In genomic region chr10:79946752-79947322, GRCm38 (mm10) we compare ENCODE assay signal across 8 mouse cellular contexts. TPM values are rescaled to one million over a fixed set of nuclear protein-coding genes. Genes with fewer than 3 reads are reported as not detected.
DNase-seq lines count a peak whose midpoint lies in the region; ATAC-seq and TF ChIP-seq lines count a peak whose summit lies in the region.

No protein-coding gene starts in this region.

- TF ChIP-seq EP300 in CH12.LX (IDR thresholded peaks at IDR 0.05; ENCODE audit: low read length), result no peak

- no peak overlapping the region; the same call in 1 of the 2 replicates for H3K4me2 ChIP-seq in hindbrain, embryonic 11.5 days (replicated peaks; ENCODE audit: low read depth, low read length)
- no peak overlapping the region for H3K4me2 ChIP-seq in hindbrain, embryonic 14.5 days (replicated peaks)
- H3K4me2 ChIP-seq in CH12.LX (ENCODE audit: insufficient read depth, low read depth, poor library complexity, severe bottlenecking), result no peak overlapping the region
- peak overlapping the region; percentile 19; the same call in 1 of the 2 replicates for H3K4me2 ChIP-seq in embryonic facial prominence, embryonic 11.5 days (ENCODE audit: low read depth, low read length)
- H3K4me2 ChIP-seq in liver, embryonic 13.5 days, result peak overlapping the region; percentile 60

- no peak for TF ChIP-seq RAD21 in CH12.LX (IDR thresholded peaks at IDR 0.05; ENCODE audit: low read depth, low read length)

- H3K9me3 ChIP-seq in hindbrain, embryonic 11.5 days (ENCODE audit: control insufficient read depth, low read length), result no peaks in the 10 kb centered on the region
- no peaks in the 10 kb centered on the region for H3K9me3 ChIP-seq in hindbrain, embryonic 14.5 days (ENCODE audit: control insufficient read depth, low read length)
- no peaks in the 10 kb centered on the region for H3K9me3 ChIP-seq in CH12.LX (replicated peaks; ENCODE audit: low read length)
- H3K9me3 ChIP-seq in embryonic facial prominence, embryonic 11.5 days (replicated peaks; ENCODE audit: control insufficient read depth, low read length), result no peaks in the 10 kb centered on the region
- H3K9me3 ChIP-seq in liver, embryonic 13.5 days (replicated peaks), result no peaks in the 10 kb centered on the region

- ATAC-seq in hindbrain, embryonic 11.5 days (ENCODE audit: low FRiP score), result peak; percentile 28; the same call in 1 of the 2 replicates
- no peak for ATAC-seq in hindbrain, embryonic 14.5 days (ENCODE audit: low FRiP score)
- peak; percentile 25; the same call in 1 of the 2 replicates for ATAC-seq in embryonic facial prominence, embryonic 11.5 days (replicated peaks; ENCODE audit: insufficient number of reproducible peaks, low FRiP score, low TSS enrichment, low read depth)
- peak; percentile 74 for ATAC-seq in liver, embryonic 13.5 days (ENCODE audit: low read depth)
- ATAC-seq in megakaryocyte-erythroid progenitor cell, adult 5-6 weeks (replicated peaks; ENCODE audit: low FRiP score, low TSS enrichment, poor library complexity, severe bottlenecking), result no peak

- dilution Hi-C loops in CH12.LX (cut with MboI; ENCODE audit: extremely low pct_ligation_motif_present, extremely low pct_unique_long_range_greater_than_20kb, low sequenced_read_pairs), result no loop called here

- in situ Hi-C loops in CH12.LX (cut with MboI; ENCODE audit: low pct_ligation_motif_present, low pct_unique_long_range_greater_than_20kb, low sequenced_read_pairs), result no loop called here

- peaks cover 49% of the 10 kb centered on the region for H3K79me2 ChIP-seq in CH12.LX (replicated peaks; ENCODE audit: control insufficient read depth, extremely low read depth, insufficient read depth, poor library complexity, severe bottlenecking)

- 14% methylated on average over 7 of the region's 7 CpGs for WGBS in hindbrain, embryonic 11.5 days
- WGBS in hindbrain, embryonic 14.5 days, result 23% methylated on average over 7 of the region's 7 CpGs
- 14% methylated on average over 7 of the region's 7 CpGs for WGBS in embryonic facial prominence, embryonic 11.5 days
- WGBS in liver, embryonic 13.5 days (ENCODE audit: insufficient replicate concordance), result 6% methylated on average over 7 of the region's 7 CpGs

- TF ChIP-seq CTCF in CH12.LX (conservative IDR thresholded peaks at IDR 0.05 in 1 of 2, IDR thresholded peaks at IDR 0.05 in 1 of 2; ENCODE audit: low read depth in 2 of 2, low read length in 2 of 2), result no peak

- H3K36me3 ChIP-seq in hindbrain, embryonic 11.5 days (ENCODE audit: control insufficient read depth, insufficient read depth, low read length), result 0 out of 2 replicates have a peak, but pooled peaks cover 3% of the 10 kb centered on the region
- peaks cover 38% of the 10 kb centered on the region for H3K36me3 ChIP-seq in hindbrain, embryonic 14.5 days (replicated peaks; ENCODE audit: control insufficient read depth, insufficient read depth)
- H3K36me3 ChIP-seq in CH12.LX (replicated peaks in 1 of 2; ENCODE audit: control insufficient read depth in 1 of 2, insufficient read depth in 1 of 2, low read length in 1 of 2), result peaks cover 66 to 92% of the 10 kb centered on the region in 2 experiments
- H3K36me3 ChIP-seq in embryonic facial prominence, embryonic 11.5 days (replicated peaks; ENCODE audit: control insufficient read depth, insufficient read depth, low read depth, low read length), result peaks cover 7% of the 10 kb centered on the region
- peaks cover 38% of the 10 kb centered on the region for H3K36me3 ChIP-seq in liver, embryonic 13.5 days

- H3K4me1 ChIP-seq in hindbrain, embryonic 11.5 days (replicated peaks; ENCODE audit: control insufficient read depth, insufficient read depth, low read length), result peaks cover 16% of the 10 kb centered on the region
- peaks cover 11% of the 10 kb centered on the region; the same call in 1 of the 2 replicates for H3K4me1 ChIP-seq in hindbrain, embryonic 14.5 days (replicated peaks; ENCODE audit: control insufficient read depth, insufficient read depth, low read length)
- H3K4me1 ChIP-seq in CH12.LX (ENCODE audit: control insufficient read depth in 1 of 2, insufficient read depth in 2 of 2), result peaks cover 34 to 71% of the 10 kb centered on the region in 2 experiments
- H3K4me1 ChIP-seq in embryonic facial prominence, embryonic 11.5 days (ENCODE audit: control insufficient read depth, insufficient read depth, low read length), result peaks cover 14% of the 10 kb centered on the region
- H3K4me1 ChIP-seq in liver, embryonic 13.5 days (replicated peaks), result peaks cover 84% of the 10 kb centered on the region

- no peak for DNase-seq in hindbrain, embryonic 11.5 days (ENCODE audit: low spot score)
- DNase-seq in hindbrain, embryonic 14.5 days (ENCODE audit: low spot score), result no peak
- DNase-seq in CH12.LX (ENCODE audit: extremely low read depth), result no peak
- DNase-seq in embryonic facial prominence, embryonic 11.5 days (ENCODE audit: low spot score), result peak; percentile 22
- peak; percentile 72 for DNase-seq in liver, embryonic 13.5 days
- DNase-seq in left cerebral cortex, adult 18-20 months (ENCODE audit: low spot score in 2 of 2), result no peak
- DNase-seq in Muller cell, postnatal 12 days (ENCODE audit: inconsistent ontology term), result no peak

- peak overlapping the region; percentile 58 for H3K27ac ChIP-seq in hindbrain, embryonic 11.5 days (ENCODE audit: low read depth, low read length)
- no peak overlapping the region for H3K27ac ChIP-seq in hindbrain, embryonic 14.5 days
- H3K27ac ChIP-seq in CH12.LX (ENCODE audit: insufficient read depth, low read depth), result 0 out of 2 replicates have a peak overlapping the region, but pooled peaks have one; percentile 8
- H3K27ac ChIP-seq in embryonic facial prominence, embryonic 11.5 days (replicated peaks; ENCODE audit: low read depth, low read length), result peak overlapping the region; percentile 59
- H3K27ac ChIP-seq in liver, embryonic 13.5 days, result peak overlapping the region; percentile 84

- no peaks in the 10 kb centered on the region for H3K27me3 ChIP-seq in hindbrain, embryonic 11.5 days (ENCODE audit: control insufficient read depth, insufficient read depth, low read length)
- H3K27me3 ChIP-seq in hindbrain, embryonic 14.5 days (ENCODE audit: control insufficient read depth, insufficient read depth, low read length), result no peaks in the 10 kb centered on the region
- no peaks in the 10 kb centered on the region for H3K27me3 ChIP-seq in CH12.LX (replicated peaks)
- no peaks in the 10 kb centered on the region for H3K27me3 ChIP-seq in embryonic facial prominence, embryonic 11.5 days (ENCODE audit: control insufficient read depth, insufficient read depth, low read length)
- no peaks in the 10 kb centered on the region for H3K27me3 ChIP-seq in liver, embryonic 13.5 days

- 0 out of 2 replicates have a peak, but pooled peaks have one; percentile 24 for TF ChIP-seq POLR2A in CH12.LX (IDR thresholded peaks at IDR 0.05; ENCODE audit: low read depth, low read length)

- H3K4me3 ChIP-seq in hindbrain, embryonic 11.5 days (ENCODE audit: low read depth, low read length), result no peak overlapping the region
- no peak overlapping the region for H3K4me3 ChIP-seq in hindbrain, embryonic 14.5 days (replicated peaks; ENCODE audit: low read length)
- H3K4me3 ChIP-seq in CH12.LX (replicated peaks in 1 of 3; ENCODE audit: low read depth in 2 of 3, low read length in 2 of 3, poor library complexity in 1 of 3), result no peak overlapping the region
- H3K4me3 ChIP-seq in embryonic facial prominence, embryonic 11.5 days (ENCODE audit: low read depth, low read length), result no peak overlapping the region
- peak overlapping the region; percentile 31; the same call in 1 of the 2 replicates for H3K4me3 ChIP-seq in liver, embryonic 13.5 days (replicated peaks)

- 0 out of 2 replicates have a peak overlapping the region, but pooled peaks have one; percentile 11 for H3K9ac ChIP-seq in hindbrain, embryonic 11.5 days (ENCODE audit: low read depth, low read length)
- H3K9ac ChIP-seq in hindbrain, embryonic 14.5 days, result no peak overlapping the region
- H3K9ac ChIP-seq in CH12.LX (ENCODE audit: insufficient read depth, low read depth), result no peak overlapping the region
- peak overlapping the region; percentile 37 for H3K9ac ChIP-seq in embryonic facial prominence, embryonic 11.5 days (replicated peaks; ENCODE audit: low read length)
- peak overlapping the region; percentile 68 for H3K9ac ChIP-seq in liver, embryonic 13.5 days

RNA-seq across cellular contexts. Expression of gene Wdr18, which starts 13.1 kb away (rescaled TPM):
- polyA plus RNA-seq in hindbrain, embryonic 11.5 days (2014; fragmentation: Nextera tagmentation; extraction: Ambion mirVana), result 94.7 and 102 TPM in 2 replicates
- 91.8 and 97.8 TPM in 2 replicates for polyA plus RNA-seq in hindbrain, embryonic 14.5 days (2014; fragmentation: Nextera tagmentation; extraction: Ambion mirVana)
- total RNA-seq in CH12.LX (2012; rRNA removed) (92.1 and 111 TPM in 2 replicates), CH12.LX (2014; rRNA removed) (59.7 and 70.8 TPM in 2 replicates)
- polyA plus RNA-seq in CH12.LX (2012; ENCODE audit: insufficient read length, low read depth), result 54.2 and 69.7 TPM in 2 replicates
- polyA plus RNA-seq in embryonic facial prominence, embryonic 11.5 days (2014; fragmentation: Nextera tagmentation; extraction: Ambion mirVana), result 118 and 123 TPM in 2 replicates
- 78.2 and 83.0 TPM in 2 replicates for polyA plus RNA-seq in liver, embryonic 13.5 days (2015; fragmentation: Nextera tagmentation; extraction: Ambion mirVana)
- total RNA-seq in left cerebral cortex, adult 18-20 months (2021), result 10 to 100 TPM; 45.3 to 46.5 TPM
- 82.9 and 86.4 TPM in 2 replicates for total RNA-seq in megakaryocyte-erythroid progenitor cell, adult 5-6 weeks (2014; fragmentation: Nextera tagmentation)
- 23.4 and 24.8 TPM in 2 replicates for total RNA-seq in megakaryocyte-erythroid progenitor cell, adult 5-6 weeks (2017)

RNA-seq across cellular contexts. Expression of gene Arid3a, which starts 20.0 kb away (rescaled TPM):
- 4.9 and 9.0 TPM in 2 replicates for polyA plus RNA-seq in hindbrain, embryonic 11.5 days (2014; fragmentation: Nextera tagmentation; extraction: Ambion mirVana)
- 3.4 and 3.8 TPM in 2 replicates for polyA plus RNA-seq in hindbrain, embryonic 14.5 days (2014; fragmentation: Nextera tagmentation; extraction: Ambion mirVana)
- total RNA-seq in CH12.LX (2012; rRNA removed), result 114 and 161 TPM in 2 replicates
- 45.9 and 48.4 TPM in 2 replicates for total RNA-seq in CH12.LX (2014; rRNA removed)
- 84.7 and 94.4 TPM in 2 replicates for polyA plus RNA-seq in CH12.LX (2012; ENCODE audit: insufficient read length, low read depth)
- 5.0 and 5.2 TPM in 2 replicates for polyA plus RNA-seq in embryonic facial prominence, embryonic 11.5 days (2014; fragmentation: Nextera tagmentation; extraction: Ambion mirVana)
- polyA plus RNA-seq in liver, embryonic 13.5 days (2015; fragmentation: Nextera tagmentation; extraction: Ambion mirVana), result 5.4 and 5.7 TPM in 2 replicates
- 1 to 10 TPM; 5.6 to 7.2 TPM for total RNA-seq in left cerebral cortex, adult 18-20 months (2021)
- total RNA-seq in megakaryocyte-erythroid progenitor cell, adult 5-6 weeks (2014; fragmentation: Nextera tagmentation), result 4.4 and 5.9 TPM in 2 replicates
- 5.4 and 6.0 TPM in 2 replicates for total RNA-seq in megakaryocyte-erythroid progenitor cell, adult 5-6 weeks (2017)

RNA-seq across cellular contexts. Expression of gene Grin3b, which starts 23.7 kb away (rescaled TPM):
- 0.29 and 0.49 TPM in 2 replicates for polyA plus RNA-seq in hindbrain, embryonic 11.5 days (2014; fragmentation: Nextera tagmentation; extraction: Ambion mirVana)
- 0.30 and 0.33 TPM in 2 replicates for polyA plus RNA-seq in hindbrain, embryonic 14.5 days (2014; fragmentation: Nextera tagmentation; extraction: Ambion mirVana)
- total RNA-seq in CH12.LX (2012; rRNA removed) (0.59 and 0.76 TPM in 2 replicates), CH12.LX (2014; rRNA removed) (0.27 and 0.30 TPM in 2 replicates)
- 0.56 and 0.78 TPM in 2 replicates for polyA plus RNA-seq in CH12.LX (2012; ENCODE audit: insufficient read length, low read depth)
- 0.21 and 0.22 TPM in 2 replicates for polyA plus RNA-seq in embryonic facial prominence, embryonic 11.5 days (2014; fragmentation: Nextera tagmentation; extraction: Ambion mirVana)
- polyA plus RNA-seq in liver, embryonic 13.5 days (2015; fragmentation: Nextera tagmentation; extraction: Ambion mirVana), result 0.07 and 0.10 TPM in 2 replicates
- under 1 TPM; 0.14 to 0.16 TPM for total RNA-seq in left cerebral cortex, adult 18-20 months (2021)
- total RNA-seq in megakaryocyte-erythroid progenitor cell, adult 5-6 weeks (2014; fragmentation: Nextera tagmentation), result not detected in 2 replicates
- not detected in 2 replicates for total RNA-seq in megakaryocyte-erythroid progenitor cell, adult 5-6 weeks (2017)

RNA-seq across cellular contexts. Expression of gene R3hdm4, which starts 25.8 kb away (rescaled TPM):
- 131 and 139 TPM in 2 replicates for polyA plus RNA-seq in hindbrain, embryonic 11.5 days (2014; fragmentation: Nextera tagmentation; extraction: Ambion mirVana)
- 228 and 232 TPM in 2 replicates for polyA plus RNA-seq in hindbrain, embryonic 14.5 days (2014; fragmentation: Nextera tagmentation; extraction: Ambion mirVana)
- 20.9 and 22.3 TPM in 2 replicates for total RNA-seq in CH12.LX (2012; rRNA removed)
- 8.9 and 10.5 TPM in 2 replicates for total RNA-seq in CH12.LX (2014; rRNA removed)
- polyA plus RNA-seq in CH12.LX (2012; ENCODE audit: insufficient read length, low read depth), result 53.2 and 59.4 TPM in 2 replicates
- 116 and 122 TPM in 2 replicates for polyA plus RNA-seq in embryonic facial prominence, embryonic 11.5 days (2014; fragmentation: Nextera tagmentation; extraction: Ambion mirVana)
- 63.0 and 63.8 TPM in 2 replicates for polyA plus RNA-seq in liver, embryonic 13.5 days (2015; fragmentation: Nextera tagmentation; extraction: Ambion mirVana)
- 100 to 1,000 TPM; 307 to 318 TPM for total RNA-seq in left cerebral cortex, adult 18-20 months (2021)
- 80.3 and 91.7 TPM in 2 replicates for total RNA-seq in megakaryocyte-erythroid progenitor cell, adult 5-6 weeks (2014; fragmentation: Nextera tagmentation)
- 35.5 and 38.9 TPM in 2 replicates for total RNA-seq in megakaryocyte-erythroid progenitor cell, adult 5-6 weeks (2017)

RNA-seq across cellular contexts. Expression of gene Kiss1r, which starts 30.1 kb away (rescaled TPM):
- polyA plus RNA-seq in hindbrain, embryonic 11.5 days (2014; fragmentation: Nextera tagmentation; extraction: Ambion mirVana), result 0.26 and 0.36 TPM in 2 replicates
- 1.7 and 2.6 TPM in 2 replicates for polyA plus RNA-seq in hindbrain, embryonic 14.5 days (2014; fragmentation: Nextera tagmentation; extraction: Ambion mirVana)
- 0.21 and 0.76 TPM in 2 replicates for total RNA-seq in CH12.LX (2012; rRNA removed)
- total RNA-seq in CH12.LX (2014; rRNA removed), result 0.24 and 0.32 TPM in 2 replicates
- polyA plus RNA-seq in CH12.LX (2012; ENCODE audit: insufficient read length, low read depth), result 0.17 and 0.20 TPM in 2 replicates
- 0.48 and 0.75 TPM in 2 replicates for polyA plus RNA-seq in embryonic facial prominence, embryonic 11.5 days (2014; fragmentation: Nextera tagmentation; extraction: Ambion mirVana)
- 0.19 and 0.28 TPM in 2 replicates for polyA plus RNA-seq in liver, embryonic 13.5 days (2015; fragmentation: Nextera tagmentation; extraction: Ambion mirVana)
- 10 to 100 TPM in 1 of 2 experiments, 1 to 10 TPM in 1; 5.3 to 10.3 TPM for total RNA-seq in left cerebral cortex, adult 18-20 months (2021)
- total RNA-seq in megakaryocyte-erythroid progenitor cell, adult 5-6 weeks (2014; fragmentation: Nextera tagmentation), result 0.31 TPM in 1 of 2 replicates, not detected in the other
- total RNA-seq in megakaryocyte-erythroid progenitor cell, adult 5-6 weeks (2017), result 2.2 TPM in 1 of 2 replicates, not detected in the other

Comparison
In these comparisons a context has a peak if more than half of its experiments do, and no peak if none do; other contexts are left out.
1. ATAC-seq: peak in hindbrain, embryonic 11.5 days (single experiment), embryonic facial prominence, embryonic 11.5 days (single experiment) and liver, embryonic 13.5 days (single experiment); none in hindbrain, embryonic 14.5 days (single experiment) and megakaryocyte-erythroid progenitor cell, adult 5-6 weeks (single experiment).
2. H3K9ac ChIP-seq: peak in hindbrain, embryonic 11.5 days (single experiment), embryonic facial prominence, embryonic 11.5 days (single experiment) and liver, embryonic 13.5 days (single experiment); none in hindbrain, embryonic 14.5 days (single experiment) and CH12.LX (single experiment).
3. DNase-seq: peak in embryonic facial prominence, embryonic 11.5 days (single experiment) and liver, embryonic 13.5 days (single experiment); none in hindbrain, embryonic 11.5 days (single experiment), hindbrain, embryonic 14.5 days (single experiment), CH12.LX (single experiment), left cerebral cortex, adult 18-20 months (0 of 2) and Muller cell, postnatal 12 days (single experiment).
4. H3K4me2 ChIP-seq: peak in embryonic facial prominence, embryonic 11.5 days (single experiment) and liver, embryonic 13.5 days (single experiment); none in hindbrain, embryonic 11.5 days (single experiment), hindbrain, embryonic 14.5 days (single experiment) and CH12.LX (single experiment).